Mouse (Mus musculus) heart, embryonic 14.5 days (tissue): ENCODE data around the gene Tatdn2. TPM values are rescaled to one million over a fixed set of nuclear protein-coding genes. Genes with fewer than 3 reads are reported as not detected.
A peak's percentile ranks its signal among the peaks of the same experiment; 100 is the strongest.

Source experiments
- ATAC-seq: fragments of 200-750 bp; cut with Nextera tagmentation; 2 replicates; pipeline ENCODE4 v1.8.0; 2017; ENCODE audit warnings: low read depth, moderate TSS enrichment; ENCODE audit not compliant: insufficient number of reproducible peaks, insufficient read depth, low FRiP score
- H3K27ac ChIP-seq, 2 experiments: fragments of 200-500 bp in 1 of 2; fragments of 300-500 bp in 1 of 2; sonication (generic) in 1 of 2; replicated peaks in 1 of 2; 2 replicates each; pipeline ENCODE4 v1.5.1; 2012 to 2014; ENCODE audit warnings: low read depth in 2 of 2, low read length in 2 of 2, control low read depth in 1 of 2, mild to moderate bottlenecking in 1 of 2, mixed read lengths in 1 of 2; ENCODE audit not compliant: control insufficient read depth in 1 of 2, insufficient read depth in 1 of 2
- H3K27me3 ChIP-seq: fragments of 300-500 bp; sonication (generic); 2 replicates; pipeline ENCODE4 v1.6.1; 2014; ENCODE audit warnings: mild to moderate bottlenecking, low read length, control low read depth; ENCODE audit not compliant: control insufficient read depth, insufficient read depth
- H3K36me3 ChIP-seq: fragments of 300-500 bp; sonication (generic); 2 replicates; pipeline ENCODE4 v1.6.1; 2014; ENCODE audit warnings: mild to moderate bottlenecking, control low read depth, low read length, mixed read lengths; ENCODE audit not compliant: control insufficient read depth, insufficient read depth
- H3K4me1 ChIP-seq, 2 experiments: fragments of 200-500 bp in 1 of 2; fragments of 300-500 bp in 1 of 2; sonication (generic) in 1 of 2; 2 replicates each; pipeline ENCODE4 v1.6.1; 2012 to 2014; ENCODE audit warnings: low read length in 2 of 2, control low read depth in 1 of 2, mixed read lengths in 1 of 2; ENCODE audit not compliant: control insufficient read depth in 2 of 2, insufficient read depth in 2 of 2
- H3K4me2 ChIP-seq: fragments of 300-500 bp; sonication (generic); 2 replicates; pipeline ENCODE4 v1.6.1; 2014; ENCODE audit warnings: mild to moderate bottlenecking, low read length
- H3K4me3 ChIP-seq, 2 experiments: fragments of 200-500 bp in 1 of 2; fragments of 300-500 bp in 1 of 2; sonication (generic) in 1 of 2; 2 replicates each; pipeline ENCODE4 v1.5.1; 2012 to 2014; ENCODE audit warnings: low read length in 2 of 2, mild to moderate bottlenecking in 2 of 2, control low read depth in 1 of 2, low read depth in 1 of 2, moderate library complexity in 1 of 2; ENCODE audit not compliant: control insufficient read depth in 1 of 2, insufficient read depth in 1 of 2
- H3K9ac ChIP-seq: fragments of 300-500 bp; sonication (generic); 2 replicates; pipeline ENCODE4 v1.6.1; 2014; ENCODE audit warnings: mild to moderate bottlenecking, low read length
- H3K9me3 ChIP-seq: fragments of 300-500 bp; sonication (generic); 2 replicates; pipeline ENCODE4 v1.6.1; 2016; ENCODE audit warnings: low read length, control low read depth; ENCODE audit not compliant: control insufficient read depth
- WGBS: fragments of 180-500 bp; shearing (Covaris S2); extraction: QIAGEN DNeasy Blood & Tissue Kit; methylation state at CpG from one replicate; pipeline ENCODE4 v1.1.7; 2014; 5-methylcytosine and 5-hydroxymethylcytosine counted together
- polyA plus RNA-seq: library from polyadenylated mRNA; unstranded; fragments of >200 nt; fragmentation: Nextera tagmentation; extraction: Ambion mirVana; gene quantifications from 2 replicates; pipeline ENCODE4 v1.2.1, GENCODE M21; 2014

The Tatdn2 gene
- polyA plus RNA-seq, 1 experiment from 2014 or later = 0.93 TPM

GRCm38 (mm10) chr6:113719878-113720277 lies 23.0 kb downstream of the Tatdn2 start, which contains the start of gene Ghrl:
Ghrl (minus strand) TSS chr6:113719880.
- H3K4me3 ChIP-seq = no peak within 1 kb of the TSS
- no peaks in the 10 kb centered on the region for H3K9me3 ChIP-seq
- H3K9ac ChIP-seq = no peak within 1 kb of the TSS
- H3K4me2 ChIP-seq = no peak within 1 kb of the TSS
- no peaks in the 10 kb centered on the region for H3K4me1 ChIP-seq
- no peaks in the 10 kb centered on the region for H3K27me3 ChIP-seq
- WGBS = 93% methylated on average over 3 of the region's 3 CpGs
- no peak for ATAC-seq
- H3K36me3 ChIP-seq = peaks cover 95% of the 10 kb centered on the region
- H3K27ac ChIP-seq = no peak within 1 kb of the TSS

DNA sequence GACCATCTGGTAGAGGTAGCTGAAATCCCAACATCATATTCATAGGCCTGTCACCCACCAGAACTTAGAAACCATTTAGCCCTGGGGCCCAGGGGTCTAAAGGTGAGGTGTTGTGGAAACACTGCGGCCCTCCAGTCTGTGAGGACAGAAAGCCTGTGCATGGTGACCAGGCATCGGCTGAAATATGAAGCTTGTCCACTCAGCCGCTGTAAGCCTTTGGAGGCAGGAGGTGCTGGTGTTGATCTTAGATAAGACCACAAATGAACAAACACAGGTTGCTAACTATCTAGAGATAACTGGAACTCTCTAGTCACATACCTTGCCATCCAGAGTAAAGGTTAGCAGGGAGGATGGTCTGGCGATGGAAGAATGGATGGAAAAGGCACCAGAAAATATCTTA lies 24.2 kb downstream of the Tatdn2 start:
- Histone ChIP-seq H3K9ac (no peak overlapping the region), H3K27me3 (no peaks in the 10 kb centered on the region), H3K4me1 (no peaks in the 10 kb centered on the region), H3K9me3 (no peaks in the 10 kb centered on the region), H3K27ac (no peak overlapping the region), H3K36me3 (peaks cover 95% of the 10 kb centered on the region), H3K4me3 (no peak overlapping the region), H3K4me2 (no peak overlapping the region)
- no peak for ATAC-seq
- 68% methylated on average over 4 of the region's 4 CpGs for WGBS

- H3K4me2 ChIP-seq = no peak overlapping the region
- 85% methylated on average over 7 of the region's 7 CpGs for WGBS
- ATAC-seq = no peak
- no peak overlapping the region for H3K9ac ChIP-seq
- no peaks in the 10 kb centered on the region for H3K9me3 ChIP-seq
- no peak overlapping the region for H3K27ac ChIP-seq
- H3K4me1 ChIP-seq = no peaks in the 10 kb centered on the region
- H3K36me3 ChIP-seq = peaks cover 100% of the 10 kb centered on the region
- H3K27me3 ChIP-seq = no peaks in the 10 kb centered on the region
- no peak overlapping the region for H3K4me3 ChIP-seq
These were observed 31.3 kb downstream of the Tatdn2 start for GRCm38 (mm10) chr6:113728181-113728580.

- H3K4me3 ChIP-seq = no peak overlapping the region
- 88% methylated on average over 3 of the region's 3 CpGs for WGBS
- no peaks in the 10 kb centered on the region for H3K4me1 ChIP-seq
- ATAC-seq = no peak
- H3K27ac ChIP-seq = no peak overlapping the region
- H3K9ac ChIP-seq = no peak overlapping the region
- no peaks in the 10 kb centered on the region for H3K27me3 ChIP-seq
- no peak overlapping the region for H3K4me2 ChIP-seq
- H3K36me3 ChIP-seq = peaks cover 100% of the 10 kb centered on the region
- no peaks in the 10 kb centered on the region for H3K9me3 ChIP-seq
These were observed 34.4 kb downstream of the Tatdn2 start for GRCm38 (mm10) chr6:113731296-113731695.

DNA sequence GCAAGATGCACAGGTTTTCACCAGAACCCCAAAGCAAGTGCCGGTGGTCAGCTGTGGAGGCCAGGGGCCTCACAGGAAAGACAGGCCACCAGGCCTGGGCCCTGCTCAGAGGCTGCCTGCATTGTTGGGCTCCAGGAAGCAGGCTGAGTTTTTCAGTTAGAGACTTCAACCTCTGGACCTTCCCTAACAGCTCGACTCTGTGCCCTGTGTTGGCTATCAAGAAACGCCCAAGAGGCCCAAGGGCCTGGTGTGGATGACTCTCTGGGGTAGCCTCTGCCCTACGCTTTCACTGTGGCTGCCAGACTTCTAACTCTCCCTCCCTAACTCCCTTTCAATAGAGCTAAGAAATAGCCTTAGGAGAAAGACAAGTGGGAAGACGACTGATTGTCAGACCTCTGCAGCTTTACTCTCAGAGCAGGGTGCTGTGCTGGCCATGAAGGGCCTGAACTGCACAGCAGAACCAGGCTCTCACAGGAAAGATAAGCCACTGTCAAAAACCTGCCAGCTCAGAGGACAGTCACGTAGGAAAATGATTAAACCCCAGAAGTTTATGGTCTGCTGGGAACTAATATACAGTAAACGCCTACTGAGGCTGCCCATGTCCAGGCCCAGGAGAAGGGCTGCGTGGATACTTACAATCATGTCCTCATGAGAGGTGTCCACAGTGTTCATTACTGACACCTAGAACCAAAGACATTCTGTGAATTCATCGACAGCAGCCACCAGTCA lies 40.6 kb downstream of the Tatdn2 start:
- H3K9ac ChIP-seq = no peak overlapping the region
- H3K27me3 ChIP-seq = no peaks in the 10 kb centered on the region
- H3K9me3 ChIP-seq = no peaks in the 10 kb centered on the region
- no peak overlapping the region for H3K4me3 ChIP-seq
- ATAC-seq = no peak
- H3K27ac ChIP-seq = no peak overlapping the region
- H3K4me1 ChIP-seq = peaks cover 0 to 9% of the 10 kb centered on the region in 2 experiments; a peak in 2 of 4 replicates
- no peak overlapping the region for H3K4me2 ChIP-seq
- WGBS = 82% methylated on average over 9 of the region's 9 CpGs
- peaks cover 61% of the 10 kb centered on the region for H3K36me3 ChIP-seq

GRCm38 (mm10) chr6:113740236-113741217 lies 43.7 kb downstream of the Tatdn2 start, which contains the start of gene Sec13:
Sec13 (minus strand) TSS chr6:113740743.
- 7% methylated on average over 41 of the region's 41 CpGs for WGBS
- Histone ChIP-seq H3K27me3 (no peaks in the 10 kb centered on the region; the same call in 1 of the 2 replicates), H3K4me1 (peaks cover 0 to 9% of the 10 kb centered on the region in 2 experiments; a peak in 2 of 4 replicates), H3K9ac (peak within 1 kb of the TSS; percentile 84), H3K9me3 (no peaks in the 10 kb centered on the region), H3K4me2 (peak within 1 kb of the TSS; percentile 70), H3K27ac (peak within 1 kb of the TSS; percentile 41 to 60; a peak in 3 of 4 replicates), H3K4me3 (peak within 1 kb of the TSS; percentile 66 to 88), H3K36me3 (peaks cover 30% of the 10 kb centered on the region)
- 0 out of 2 replicates have a peak, but pooled peaks have one; percentile 62 for ATAC-seq

DNA sequence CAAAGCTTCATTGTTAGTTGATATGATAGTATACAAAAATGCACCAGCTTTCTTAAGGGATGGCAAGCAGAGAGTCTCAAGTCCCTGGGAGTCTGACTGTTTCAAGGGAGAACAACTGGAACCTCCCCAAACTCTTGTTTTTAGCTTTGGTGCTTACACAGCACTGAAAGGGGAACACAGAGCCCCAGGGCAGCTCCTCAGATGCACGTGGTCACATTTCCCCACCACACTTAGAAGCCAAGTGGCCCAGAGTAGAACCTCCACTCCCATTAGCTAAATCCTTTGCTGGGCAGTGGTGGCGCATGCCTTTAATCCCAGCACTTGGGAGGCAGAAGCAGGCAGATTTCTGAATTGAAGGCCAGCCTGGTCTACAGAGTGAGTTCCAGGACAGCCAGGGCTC lies 44.6 kb downstream of the Tatdn2 start:
- Histone ChIP-seq H3K4me1 (peaks cover 0 to 9% of the 10 kb centered on the region in 2 experiments; a peak in 2 of 4 replicates), H3K4me3 (no peak overlapping the region), H3K36me3 (peaks cover 21% of the 10 kb centered on the region), H3K9ac (no peak overlapping the region), H3K4me2 (no peak overlapping the region), H3K27me3 (peaks cover 2% of the 10 kb centered on the region; the same call in 1 of the 2 replicates), H3K27ac (no peak overlapping the region), H3K9me3 (no peaks in the 10 kb centered on the region)
- 63% methylated on average over 2 of the region's 2 CpGs for WGBS
- no peak for ATAC-seq
